Mouse (Mus musculus): Measurements from ENCODE around the gene Kcna10. TPM values are rescaled to one million over a fixed set of nuclear protein-coding genes. Genes with fewer than 3 reads are reported as not detected.

The Kcna10 gene
- polyA plus RNA-seq, 1 experiment from 2014 or later = not detected

DNA sequence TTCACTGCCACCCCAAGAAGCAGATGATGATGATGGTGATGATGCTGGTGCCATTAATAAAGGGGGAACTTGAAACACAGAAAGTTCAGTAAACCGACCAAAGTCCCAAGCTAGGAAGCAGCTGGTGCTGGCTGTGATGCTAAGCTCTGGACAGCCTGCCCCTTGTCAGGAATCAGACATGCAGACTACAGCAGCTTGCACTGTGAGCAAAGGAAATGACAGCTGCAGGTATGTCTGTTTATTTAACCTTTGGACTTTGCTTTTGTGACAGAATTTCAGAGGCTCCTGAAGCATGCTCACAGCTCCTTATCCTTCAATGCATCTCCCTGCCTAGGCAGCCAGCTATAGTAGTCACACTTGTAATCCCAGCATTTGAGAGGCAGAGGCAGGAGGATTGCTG is 47.7 kb downstream of the Kcna10 start, which contains the start of gene A630076J17Rik:
Gene A630076J17Rik, plus strand, starts transcription at position 88 of the 400 bp plus-strand sequence.
- 0 out of 2 replicates have a peak within 1 kb of the TSS, but pooled peaks have one; percentile 31 for H3K27ac ChIP-seq
- 12% methylated on average over 1 of the region's 1 CpGs for WGBS
- no peak within 1 kb of the TSS for H3K4me3 ChIP-seq
- H3K27me3 ChIP-seq = no peaks in the 10 kb centered on the region
- peaks cover 15% of the 10 kb centered on the region for H3K4me1 ChIP-seq
- H3K4me2 ChIP-seq = no peak within 1 kb of the TSS
- no peak for ATAC-seq (ENCODE audit: borderline replicate concordance, extremely low read depth, low FRiP score, low TSS enrichment)
- H3K9me3 ChIP-seq = no peaks in the 10 kb centered on the region
- no peak within 1 kb of the TSS for H3K9ac ChIP-seq
- H3K36me3 ChIP-seq = no peaks in the 10 kb centered on the region

DNA sequence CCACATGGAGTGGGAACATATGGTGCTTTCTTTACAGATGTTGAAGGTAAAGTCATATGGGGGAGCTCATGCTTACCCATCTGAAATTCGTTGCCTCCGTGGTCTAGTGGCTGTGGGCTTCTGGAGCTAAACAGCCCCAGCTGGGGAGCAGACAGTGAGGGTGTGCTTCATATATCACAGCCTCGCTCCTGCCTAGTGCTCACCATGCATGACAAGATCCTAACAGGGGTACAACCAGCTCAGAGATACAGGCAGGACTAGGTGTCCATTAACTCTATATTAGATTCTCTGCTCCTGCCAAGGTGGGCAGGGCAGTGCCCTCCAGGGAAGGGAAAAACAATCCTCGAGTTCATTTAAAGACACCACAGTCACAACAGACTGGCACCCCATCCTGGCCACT is 48.3 kb downstream of the Kcna10 start:
- H3K36me3 ChIP-seq = no peaks in the 10 kb centered on the region
- no peaks in the 10 kb centered on the region for H3K9me3 ChIP-seq
- H3K27ac ChIP-seq = no peak overlapping the region
- WGBS = 64% methylated on average over 4 of the region's 4 CpGs
- H3K4me1 ChIP-seq = peaks cover 15% of the 10 kb centered on the region
- no peak overlapping the region for H3K4me3 ChIP-seq
- no peak overlapping the region for H3K4me2 ChIP-seq
- no peaks in the 10 kb centered on the region for H3K27me3 ChIP-seq
- no peak overlapping the region for H3K9ac ChIP-seq
- no peak for ATAC-seq (ENCODE audit: borderline replicate concordance, extremely low read depth, low FRiP score, low TSS enrichment)

DNA sequence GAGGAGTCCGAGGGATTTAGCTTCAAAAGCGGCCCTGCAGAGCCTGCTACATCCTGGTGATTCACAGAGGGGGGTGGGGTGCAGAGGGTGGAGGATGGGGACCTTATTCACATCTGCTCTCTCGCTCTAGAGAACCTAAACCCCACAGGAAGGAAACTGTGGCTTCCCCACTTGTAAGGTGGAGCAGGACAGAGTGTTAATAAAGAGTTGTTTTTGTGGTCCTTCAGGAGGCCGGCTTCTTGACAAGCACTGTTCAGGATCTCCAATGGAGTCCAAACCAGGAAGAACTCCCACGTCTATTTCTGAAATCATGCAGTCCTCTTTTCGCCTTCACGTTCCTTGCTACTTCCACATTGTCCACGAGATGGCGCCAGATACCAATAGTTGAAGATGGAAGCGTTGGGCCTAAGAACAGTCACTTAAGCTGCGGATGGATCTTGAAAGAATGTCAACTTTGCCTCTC is 50.5 kb downstream of the Kcna10 start:
- Histone ChIP-seq H3K27ac (no peak overlapping the region), H3K9me3 (no peaks in the 10 kb centered on the region), H3K4me1 (peaks cover 15% of the 10 kb centered on the region), H3K27me3 (no peaks in the 10 kb centered on the region), H3K4me3 (no peak overlapping the region), H3K4me2 (0 out of 2 replicates have a peak overlapping the region, but pooled peaks have one; percentile 15), H3K36me3 (no peaks in the 10 kb centered on the region), H3K9ac (no peak overlapping the region)
- peak; percentile 17; the same call in 1 of the 2 replicates for ATAC-seq (ENCODE audit: borderline replicate concordance, extremely low read depth, low FRiP score, low TSS enrichment)
- 5% methylated on average over 11 of the region's 11 CpGs for WGBS

DNA sequence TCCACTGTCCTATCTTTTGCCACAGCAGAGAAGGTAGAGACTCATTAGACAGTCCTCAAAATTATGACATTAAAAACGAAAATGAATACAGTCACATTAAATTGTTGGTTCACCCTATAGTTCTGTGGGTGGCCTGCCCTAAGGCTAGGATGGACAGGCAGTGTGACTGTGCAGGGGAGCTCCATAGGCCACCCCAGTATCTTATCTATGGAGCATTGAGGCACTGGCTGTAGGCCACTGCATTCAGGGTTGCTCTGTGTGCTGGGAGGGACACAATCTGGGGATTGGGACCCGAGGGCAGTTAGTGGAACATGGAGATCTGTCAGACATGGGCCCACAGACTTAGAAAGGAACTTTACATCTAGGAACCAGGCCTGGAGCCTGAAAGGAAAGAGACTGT is 51.1 kb downstream of the Kcna10 start:
- Histone ChIP-seq H3K27me3 (no peaks in the 10 kb centered on the region), H3K9me3 (no peaks in the 10 kb centered on the region), H3K4me2 (no peak overlapping the region), H3K4me3 (no peak overlapping the region), H3K4me1 (peaks cover 15% of the 10 kb centered on the region), H3K27ac (no peak overlapping the region), H3K36me3 (no peaks in the 10 kb centered on the region), H3K9ac (no peak overlapping the region)
- no peak for ATAC-seq (ENCODE audit: borderline replicate concordance, extremely low read depth, low FRiP score, low TSS enrichment)
- WGBS = 34% methylated on average over 2 of the region's 2 CpGs

DNA sequence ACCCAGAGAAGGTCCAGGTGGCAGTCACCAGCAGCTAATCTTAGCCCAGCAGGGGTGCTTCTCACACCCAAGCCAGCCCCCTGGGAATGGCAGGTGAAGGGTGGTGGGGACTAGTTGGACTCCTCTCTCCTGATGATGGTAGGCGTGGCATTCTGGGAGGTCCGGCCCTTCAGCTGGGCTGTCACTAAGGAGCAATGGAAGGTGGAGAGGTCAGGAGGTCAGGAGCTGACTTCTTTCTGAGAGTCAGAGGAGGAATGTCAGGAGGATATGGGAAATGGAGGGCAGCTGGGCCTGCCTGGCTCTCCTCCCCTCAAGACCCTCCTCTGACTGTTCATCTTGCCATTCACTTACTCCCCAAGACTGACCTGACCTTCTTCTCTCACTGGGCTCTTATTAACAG is 55.2 kb downstream of the Kcna10 start:
- H3K9ac ChIP-seq = no peak overlapping the region
- H3K9me3 ChIP-seq = no peaks in the 10 kb centered on the region
- 47% methylated on average over 2 of the region's 2 CpGs for WGBS
- H3K36me3 ChIP-seq = no peaks in the 10 kb centered on the region
- no peak overlapping the region for H3K4me3 ChIP-seq
- 0 out of 2 replicates have a peak, but pooled peaks cover 10% of the 10 kb centered on the region for H3K27me3 ChIP-seq
- no peak overlapping the region for H3K27ac ChIP-seq
- no peak for ATAC-seq (ENCODE audit: borderline replicate concordance, extremely low read depth, low FRiP score, low TSS enrichment)
- 0 out of 2 replicates have a peak, but pooled peaks cover 2% of the 10 kb centered on the region for H3K4me1 ChIP-seq
- no peak overlapping the region for H3K4me2 ChIP-seq

DNA sequence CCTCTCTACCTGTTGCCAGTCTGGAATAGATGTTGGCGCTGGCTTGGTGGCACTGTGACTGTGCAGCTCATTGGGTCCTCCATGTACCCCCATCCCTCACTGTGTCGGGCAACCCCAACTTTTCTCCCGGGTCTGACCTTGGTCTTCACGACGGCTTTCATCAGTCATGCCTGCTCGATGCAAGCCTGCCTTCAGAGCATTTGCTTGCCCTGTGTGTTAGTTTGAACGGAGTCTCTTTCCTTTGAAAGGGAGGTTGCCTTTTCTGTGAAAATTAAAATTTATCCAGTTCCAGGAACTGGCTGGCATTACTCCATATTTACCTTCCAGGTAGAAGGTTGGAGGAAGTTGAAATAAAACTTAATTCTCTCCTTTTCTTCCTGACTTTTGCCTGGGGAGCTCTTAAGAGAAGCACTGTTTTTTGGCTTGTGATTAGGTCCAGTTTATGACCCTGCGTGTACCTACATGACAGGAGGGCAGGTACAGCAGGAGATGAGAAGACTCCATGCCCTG is 55.7 kb downstream of the Kcna10 start:
- 0 out of 2 replicates have a peak, but pooled peaks cover 10% of the 10 kb centered on the region for H3K27me3 ChIP-seq
- 0 out of 2 replicates have a peak, but pooled peaks cover 2% of the 10 kb centered on the region for H3K4me1 ChIP-seq
- no peak overlapping the region for H3K9ac ChIP-seq
- 77% methylated on average over 8 of the region's 8 CpGs for WGBS
- no peak overlapping the region for H3K27ac ChIP-seq
- H3K4me3 ChIP-seq = no peak overlapping the region
- no peaks in the 10 kb centered on the region for H3K36me3 ChIP-seq
- H3K4me2 ChIP-seq = no peak overlapping the region
- no peaks in the 10 kb centered on the region for H3K9me3 ChIP-seq
- no peak for ATAC-seq (ENCODE audit: borderline replicate concordance, extremely low read depth, low FRiP score, low TSS enrichment)

DNA sequence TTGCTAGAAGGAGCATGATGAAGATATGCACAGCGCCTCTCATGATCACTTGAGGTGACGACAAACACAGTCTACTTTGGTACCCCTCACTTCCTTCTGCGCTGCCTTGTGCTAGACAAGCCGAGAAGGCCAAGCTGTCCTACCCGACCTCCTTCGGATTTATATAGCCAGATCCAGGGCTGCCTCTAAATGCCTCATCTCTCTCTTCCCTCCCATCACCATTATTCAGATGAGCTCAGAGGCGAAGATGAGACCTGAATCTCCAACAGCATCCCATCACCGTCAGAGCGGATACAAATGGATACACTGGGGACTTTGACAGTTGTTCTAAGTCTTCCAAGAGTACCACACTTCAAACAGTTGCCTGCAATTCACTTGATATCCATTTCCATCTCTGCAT is 56.8 kb downstream of the Kcna10 start, which contains the start of gene Prok1:
Gene Prok1, minus strand, starts transcription at position 101 of the 400 bp plus-strand sequence.
- Histone ChIP-seq H3K4me3 (no peak within 1 kb of the TSS), H3K9me3 (no peaks in the 10 kb centered on the region), H3K27ac (no peak within 1 kb of the TSS), H3K27me3 (0 out of 2 replicates have a peak, but pooled peaks cover 10% of the 10 kb centered on the region), H3K9ac (no peak within 1 kb of the TSS), H3K4me2 (no peak within 1 kb of the TSS), H3K36me3 (no peaks in the 10 kb centered on the region), H3K4me1 (0 out of 2 replicates have a peak, but pooled peaks cover 2% of the 10 kb centered on the region)
- WGBS = 89% methylated on average over 9 of the region's 9 CpGs
- ATAC-seq (ENCODE audit: borderline replicate concordance, extremely low read depth, low FRiP score, low TSS enrichment) = no peak

DNA sequence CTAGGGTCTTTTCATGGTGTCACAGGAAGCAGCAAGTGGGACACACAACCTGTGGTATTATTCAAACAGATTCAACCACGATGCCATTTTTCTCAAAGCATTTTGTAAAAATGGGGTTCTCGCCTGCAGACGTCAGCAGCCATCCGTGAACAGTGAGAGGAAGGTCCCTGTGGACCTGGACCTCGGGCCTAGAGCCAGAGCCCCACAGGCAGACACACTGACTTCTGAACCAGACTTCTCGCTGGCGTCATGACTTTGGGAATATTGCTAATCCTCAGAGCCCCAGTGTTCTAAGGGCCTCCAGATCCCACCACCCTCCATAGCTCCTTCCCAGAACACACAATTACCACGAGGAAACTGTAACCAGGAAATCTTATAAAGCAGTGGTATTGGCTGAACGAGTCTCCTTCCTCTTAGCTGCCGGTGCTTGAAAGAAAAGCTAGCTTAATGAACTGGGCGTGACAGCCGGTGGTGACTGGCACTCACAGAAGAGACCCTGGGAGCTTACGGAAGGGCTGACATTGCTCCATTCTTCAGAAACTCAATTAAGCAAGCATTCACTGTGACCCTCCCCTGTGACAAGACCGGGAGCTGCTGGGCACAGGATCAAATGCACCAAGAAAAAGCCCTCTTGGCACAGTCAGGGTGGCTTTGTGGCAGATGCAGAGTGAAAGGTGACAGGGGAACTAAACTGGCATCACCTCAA is 58.7 kb downstream of the Kcna10 start:
- Histone ChIP-seq H3K4me3 (no peak overlapping the region), H3K4me2 (no peak overlapping the region), H3K36me3 (no peaks in the 10 kb centered on the region), H3K27ac (no peak overlapping the region), H3K9me3 (no peaks in the 10 kb centered on the region), H3K4me1 (0 out of 2 replicates have a peak, but pooled peaks cover 2% of the 10 kb centered on the region), H3K27me3 (0 out of 2 replicates have a peak, but pooled peaks cover 10% of the 10 kb centered on the region), H3K9ac (no peak overlapping the region)
- 50% methylated on average over 14 of the region's 14 CpGs for WGBS
- no peak for ATAC-seq (ENCODE audit: borderline replicate concordance, extremely low read depth, low FRiP score, low TSS enrichment)

Other genes starting within 250 kb of the Kcna10 start
- gene Kcna3, start 146.9 kb upstream of the Kcna10 start, polyA plus RNA-seq (2015; fragmentation: Nextera tagmentation; extraction: Ambion mirVana) = 3.0 and 3.5 TPM in 2 replicates
- 0.47 and 0.61 TPM in 2 replicates for gene Kcna2, start 81.9 kb upstream of the Kcna10 start, polyA plus RNA-seq (2015; fragmentation: Nextera tagmentation; extraction: Ambion mirVana)
- gene Cym, start 38.7 kb downstream of the Kcna10 start, polyA plus RNA-seq (2015; fragmentation: Nextera tagmentation; extraction: Ambion mirVana) = 93.2 and 98.0 TPM in 2 replicates
- gene A630076J17Rik, start 47.6 kb downstream of the Kcna10 start, polyA plus RNA-seq (2015; fragmentation: Nextera tagmentation; extraction: Ambion mirVana) = 0.15 and 0.44 TPM in 2 replicates
- gene Prok1, start 56.7 kb downstream of the Kcna10 start, polyA plus RNA-seq (2015; fragmentation: Nextera tagmentation; extraction: Ambion mirVana) = not detected in 2 replicates
- 187 and 188 TPM in 2 replicates for gene Lamtor5, start 95.8 kb downstream of the Kcna10 start, polyA plus RNA-seq (2015; fragmentation: Nextera tagmentation; extraction: Ambion mirVana)
- gene Slc16a4, start 108.2 kb downstream of the Kcna10 start, polyA plus RNA-seq (2015; fragmentation: Nextera tagmentation; extraction: Ambion mirVana) = 2.5 and 2.6 TPM in 2 replicates
- 15.0 and 15.4 TPM in 2 replicates for gene Rbm15, start 150.6 kb downstream of the Kcna10 start, polyA plus RNA-seq (2015; fragmentation: Nextera tagmentation; extraction: Ambion mirVana)